Mouse (Mus musculus) heart, postnatal 36 days (tissue): ENCODE results near the gene 1700016K19Rik. TPM values are rescaled to one million over a fixed set of nuclear protein-coding genes. Genes with fewer than 3 reads are reported as not detected.

Source experiments
- total RNA-seq, 2 experiments: library from RNA; stranded (reverse); gene quantifications; 2 replicates each; pipeline ENCODE4 v1.2.3; 2021

The 1700016K19Rik gene
- total RNA-seq, 2 experiments from 2014 or later: not detected

Other genes with a start within 250 kb of the 1700016K19Rik start
- under 1 TPM; 0.46 to 0.61 TPM for gene Doc2b, start 203.9 kb upstream of the 1700016K19Rik start, total RNA-seq
- 10 to 100 TPM in 1 of 2 experiments, 1 to 10 TPM in 1; 8.9 to 12.8 TPM for gene Rph3al, start 61.5 kb upstream of the 1700016K19Rik start, total RNA-seq
- gene Rflnb, start 27.9 kb downstream of the 1700016K19Rik start, total RNA-seq: 10 to 100 TPM; 33.3 to 50.0 TPM
- 10 to 100 TPM; 30.0 to 30.1 TPM for gene Vps53, start 179.7 kb downstream of the 1700016K19Rik start, total RNA-seq
- 1 to 10 TPM; 2.5 to 3.0 TPM for gene Fam57a, start 179.8 kb downstream of the 1700016K19Rik start, total RNA-seq
- gene Dbil5, start 217.7 kb downstream of the 1700016K19Rik start, total RNA-seq: under 1 TPM in 1 of 2 experiments, not detected in 1; 0.49 TPM
- 1 to 10 TPM; 2.3 to 4.5 TPM for gene Gemin4, start 217.8 kb downstream of the 1700016K19Rik start, total RNA-seq
- gene Mrm3, start 243.8 kb downstream of the 1700016K19Rik start, total RNA-seq: 10 to 100 TPM; 20.5 to 27.9 TPM
- 10 to 100 TPM; 39.4 to 40.1 TPM for gene Glod4, start 243.8 kb downstream of the 1700016K19Rik start, total RNA-seq